Mouse (Mus musculus): ENCODE results near the gene Zfp764. TPM values are rescaled to one million over a fixed set of nuclear protein-coding genes. Genes with fewer than 3 reads are reported as not detected.
A peak's percentile ranks its signal among the peaks of the same experiment; 100 is the strongest.

The Zfp764 gene
- polyA plus RNA-seq, 1 experiment from 2014 or later = 8.8 TPM

DNA sequence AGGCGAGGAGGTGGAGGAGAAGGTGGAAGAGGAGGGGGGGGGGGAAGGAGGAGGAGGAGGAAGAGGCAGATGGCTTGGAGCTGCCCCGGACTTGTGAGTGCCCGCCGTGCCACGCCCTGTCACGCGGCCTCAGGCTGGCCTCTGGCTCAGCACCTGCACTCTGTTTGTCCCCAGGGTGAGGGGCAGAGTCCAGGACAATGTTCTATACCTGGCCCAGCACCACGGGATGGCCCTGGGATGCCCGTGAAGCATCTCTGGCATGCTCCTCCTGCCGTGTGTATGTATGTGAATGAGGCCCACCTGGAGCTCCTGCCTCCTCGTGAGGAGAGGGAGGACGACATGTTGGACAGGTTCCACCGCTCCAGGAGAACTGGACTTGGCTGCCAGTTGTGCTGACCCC lies 45.2 kb downstream of the Zfp764 start:
- Histone ChIP-seq H3K36me3 (ENCODE audit: control insufficient read depth, insufficient read depth, low read length) (no peaks in the 10 kb centered on the region), H3K4me1 (ENCODE audit: control insufficient read depth, insufficient read depth, low read length) (no peaks in the 10 kb centered on the region), H3K4me3 (ENCODE audit: low read length) (no peak overlapping the region), H3K27ac (ENCODE audit: low read depth, low read length) (no peak overlapping the region), H3K9me3 (ENCODE audit: control insufficient read depth, low read length) (no peaks in the 10 kb centered on the region), H3K4me2 (replicated peaks; ENCODE audit: low read depth, low read length) (no peak overlapping the region), H3K9ac (ENCODE audit: low read depth, low read length) (no peak overlapping the region), H3K27me3 (ENCODE audit: control insufficient read depth, insufficient read depth, low read length) (peaks cover 17% of the 10 kb centered on the region; the same call in 1 of the 2 replicates)
- WGBS = 38% methylated on average over 13 of the region's 13 CpGs
- ATAC-seq (ENCODE audit: low FRiP score, low TSS enrichment) = peak; percentile 20; the same call in 1 of the 2 replicates

- Histone ChIP-seq H3K36me3 (ENCODE audit: control insufficient read depth, insufficient read depth, low read length) (no peaks in the 10 kb centered on the region), H3K4me2 (replicated peaks; ENCODE audit: low read depth, low read length) (no peak overlapping the region), H3K4me1 (ENCODE audit: control insufficient read depth, insufficient read depth, low read length) (no peaks in the 10 kb centered on the region), H3K27me3 (ENCODE audit: control insufficient read depth, insufficient read depth, low read length) (peaks cover 17% of the 10 kb centered on the region; the same call in 1 of the 2 replicates), H3K9me3 (ENCODE audit: control insufficient read depth, low read length) (no peaks in the 10 kb centered on the region), H3K9ac (ENCODE audit: low read depth, low read length) (no peak overlapping the region), H3K27ac (ENCODE audit: low read depth, low read length) (no peak overlapping the region), H3K4me3 (ENCODE audit: low read length) (no peak overlapping the region)
- no peak for ATAC-seq (ENCODE audit: low FRiP score, low TSS enrichment)
- 78% methylated on average over 4 of the region's 4 CpGs for WGBS
Observed at GRCm38 (mm10) chr7:127360265-127360664, 46.4 kb downstream of the Zfp764 start.

- no peaks in the 10 kb centered on the region for H3K4me1 ChIP-seq (ENCODE audit: control insufficient read depth, insufficient read depth, low read length)
- H3K9me3 ChIP-seq (ENCODE audit: control insufficient read depth, low read length) = no peaks in the 10 kb centered on the region
- H3K27me3 ChIP-seq (ENCODE audit: control insufficient read depth, insufficient read depth, low read length) = peaks cover 17% of the 10 kb centered on the region; the same call in 1 of the 2 replicates
- no peak overlapping the region for H3K27ac ChIP-seq (ENCODE audit: low read depth, low read length)
- H3K4me2 ChIP-seq (replicated peaks; ENCODE audit: low read depth, low read length) = no peak overlapping the region
- no peaks in the 10 kb centered on the region for H3K36me3 ChIP-seq (ENCODE audit: control insufficient read depth, insufficient read depth, low read length)
- no peak for ATAC-seq (ENCODE audit: low FRiP score, low TSS enrichment)
- WGBS = 76% methylated on average over 4 of the region's 4 CpGs
- no peak overlapping the region for H3K9ac ChIP-seq (ENCODE audit: low read depth, low read length)
- no peak overlapping the region for H3K4me3 ChIP-seq (ENCODE audit: low read length)
Observed at GRCm38 (mm10) chr7:127358472-127358871, 48.1 kb downstream of the Zfp764 start.

DNA sequence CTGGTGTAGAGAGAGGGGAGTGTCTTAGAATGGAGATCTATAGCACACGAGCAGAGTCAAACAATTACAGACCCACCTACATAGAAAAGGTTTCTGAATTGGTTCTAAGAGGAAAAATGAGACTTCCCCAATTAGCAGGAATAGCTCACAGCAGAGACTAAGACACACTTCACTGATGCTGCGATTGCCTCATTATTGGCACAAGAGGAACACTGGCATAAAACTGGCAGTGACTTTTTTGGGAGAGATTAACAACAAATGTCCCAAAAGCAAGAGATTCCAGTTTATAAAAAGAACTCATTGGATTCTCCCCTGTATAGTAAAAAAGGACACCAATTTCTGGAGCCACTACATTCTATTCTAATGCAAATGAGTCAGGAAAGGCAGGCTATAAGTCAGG lies 48.8 kb downstream of the Zfp764 start:
- no peak overlapping the region for H3K9ac ChIP-seq (ENCODE audit: low read depth, low read length)
- no peak overlapping the region for H3K27ac ChIP-seq (ENCODE audit: low read depth, low read length)
- 75% methylated on average over 2 of the region's 2 CpGs for WGBS
- H3K4me1 ChIP-seq (ENCODE audit: control insufficient read depth, insufficient read depth, low read length) = no peaks in the 10 kb centered on the region
- H3K27me3 ChIP-seq (ENCODE audit: control insufficient read depth, insufficient read depth, low read length) = peaks cover 17% of the 10 kb centered on the region; the same call in 1 of the 2 replicates
- H3K4me2 ChIP-seq (replicated peaks; ENCODE audit: low read depth, low read length) = no peak overlapping the region
- ATAC-seq (ENCODE audit: low FRiP score, low TSS enrichment) = no peak
- H3K36me3 ChIP-seq (ENCODE audit: control insufficient read depth, insufficient read depth, low read length) = no peaks in the 10 kb centered on the region
- no peaks in the 10 kb centered on the region for H3K9me3 ChIP-seq (ENCODE audit: control insufficient read depth, low read length)
- H3K4me3 ChIP-seq (ENCODE audit: low read length) = no peak overlapping the region

GRCm38 (mm10) chr7:127355796-127356195 lies 50.8 kb downstream of the Zfp764 start:
- no peak for ATAC-seq (ENCODE audit: low FRiP score, low TSS enrichment)

More at GRCm38 (mm10) chr7:127355796-127356195, 50.8 kb downstream of the Zfp764 start:
- Histone ChIP-seq H3K9ac (ENCODE audit: low read depth, low read length) (no peak overlapping the region), H3K36me3 (ENCODE audit: control insufficient read depth, insufficient read depth, low read length) (no peaks in the 10 kb centered on the region), H3K4me3 (ENCODE audit: low read length) (no peak overlapping the region), H3K4me1 (ENCODE audit: control insufficient read depth, insufficient read depth, low read length) (no peaks in the 10 kb centered on the region), H3K27me3 (ENCODE audit: control insufficient read depth, insufficient read depth, low read length) (peaks cover 10% of the 10 kb centered on the region; the same call in 1 of the 2 replicates), H3K27ac (ENCODE audit: low read depth, low read length) (no peak overlapping the region), H3K9me3 (ENCODE audit: control insufficient read depth, low read length) (no peaks in the 10 kb centered on the region), H3K4me2 (replicated peaks; ENCODE audit: low read depth, low read length) (no peak overlapping the region)
- WGBS = 62% methylated on average over 3 of the region's 3 CpGs

Other genes with a start within 250 kb of the Zfp764 start
- gene Cd2bp2, start 210.8 kb downstream of the Zfp764 start, polyA plus RNA-seq (2014; fragmentation: Nextera tagmentation; extraction: Ambion mirVana) = 41.0 and 57.6 TPM in 2 replicates
- gene Tbc1d10b, start 198.4 kb downstream of the Zfp764 start, polyA plus RNA-seq (2014; fragmentation: Nextera tagmentation; extraction: Ambion mirVana) = 13.5 and 19.7 TPM in 2 replicates
- 10.3 and 11.2 TPM in 2 replicates for gene Mylpf, start 197.9 kb downstream of the Zfp764 start, polyA plus RNA-seq (2014; fragmentation: Nextera tagmentation; extraction: Ambion mirVana)
- gene Zfp553, start 173.8 kb downstream of the Zfp764 start, polyA plus RNA-seq (2014; fragmentation: Nextera tagmentation; extraction: Ambion mirVana) = 23.0 and 26.2 TPM in 2 replicates
- gene Sept1, start 173.7 kb downstream of the Zfp764 start, polyA plus RNA-seq (2014; fragmentation: Nextera tagmentation; extraction: Ambion mirVana) = 18.5 and 21.6 TPM in 2 replicates
- gene Zfp771, start 162.5 kb downstream of the Zfp764 start, polyA plus RNA-seq (2014; fragmentation: Nextera tagmentation; extraction: Ambion mirVana) = 59.3 and 94.9 TPM in 2 replicates
- 252 and 290 TPM in 2 replicates for gene Dctpp1, start 146.1 kb downstream of the Zfp764 start, polyA plus RNA-seq (2014; fragmentation: Nextera tagmentation; extraction: Ambion mirVana)
- gene Sephs2, start 132.8 kb downstream of the Zfp764 start, polyA plus RNA-seq (2014; fragmentation: Nextera tagmentation; extraction: Ambion mirVana) = 112 and 132 TPM in 2 replicates
- gene Itgal, start 110.6 kb downstream of the Zfp764 start, polyA plus RNA-seq (2014; fragmentation: Nextera tagmentation; extraction: Ambion mirVana) = 0.80 and 1.0 TPM in 2 replicates
- gene Zfp768, start 61.2 kb downstream of the Zfp764 start, polyA plus RNA-seq (2014; fragmentation: Nextera tagmentation; extraction: Ambion mirVana) = 7.0 and 7.6 TPM in 2 replicates
- 5.7 and 8.4 TPM in 2 replicates for gene Zfp747, start 30.8 kb downstream of the Zfp764 start, polyA plus RNA-seq (2014; fragmentation: Nextera tagmentation; extraction: Ambion mirVana)
- 2.6 and 7.2 TPM in 2 replicates for gene 9130019O22Rik, start 19.7 kb downstream of the Zfp764 start, polyA plus RNA-seq (2014; fragmentation: Nextera tagmentation; extraction: Ambion mirVana)
- gene E430018J23Rik, start 13.2 kb downstream of the Zfp764 start, polyA plus RNA-seq (2014; fragmentation: Nextera tagmentation; extraction: Ambion mirVana) = 5.5 and 8.0 TPM in 2 replicates
- gene Zfp688, start 15.2 kb upstream of the Zfp764 start, polyA plus RNA-seq (2014; fragmentation: Nextera tagmentation; extraction: Ambion mirVana) = 26.8 and 27.6 TPM in 2 replicates
- 6.4 and 10.8 TPM in 2 replicates for gene Zfp689, start 42.3 kb upstream of the Zfp764 start, polyA plus RNA-seq (2014; fragmentation: Nextera tagmentation; extraction: Ambion mirVana)
- gene Prr14, start 52.8 kb upstream of the Zfp764 start, polyA plus RNA-seq (2014; fragmentation: Nextera tagmentation; extraction: Ambion mirVana) = 40.9 and 48.4 TPM in 2 replicates
- gene Fbrs, start 72.4 kb upstream of the Zfp764 start, polyA plus RNA-seq (2014; fragmentation: Nextera tagmentation; extraction: Ambion mirVana) = 16.1 and 16.7 TPM in 2 replicates
- gene Srcap, start 105.2 kb upstream of the Zfp764 start, polyA plus RNA-seq (2014; fragmentation: Nextera tagmentation; extraction: Ambion mirVana) = 43.0 and 82.3 TPM in 2 replicates
- 25.1 and 25.4 TPM in 2 replicates for gene Gm42715, start 112.8 kb upstream of the Zfp764 start, polyA plus RNA-seq (2014; fragmentation: Nextera tagmentation; extraction: Ambion mirVana)
- 6.3 and 10.0 TPM in 2 replicates for gene Tmem265, start 154.6 kb upstream of the Zfp764 start, polyA plus RNA-seq (2014; fragmentation: Nextera tagmentation; extraction: Ambion mirVana)
- 37.8 and 39.8 TPM in 2 replicates for gene Phkg2, start 166.5 kb upstream of the Zfp764 start, polyA plus RNA-seq (2014; fragmentation: Nextera tagmentation; extraction: Ambion mirVana)
- gene Ccdc189, start 181.8 kb upstream of the Zfp764 start, polyA plus RNA-seq (2014; fragmentation: Nextera tagmentation; extraction: Ambion mirVana) = 12.7 and 14.5 TPM in 2 replicates
- gene Rnf40, start 181.9 kb upstream of the Zfp764 start, polyA plus RNA-seq (2014; fragmentation: Nextera tagmentation; extraction: Ambion mirVana) = 25.5 and 41.5 TPM in 2 replicates
- gene Zfp629, start 209.0 kb upstream of the Zfp764 start, polyA plus RNA-seq (2014; fragmentation: Nextera tagmentation; extraction: Ambion mirVana) = 14.0 and 23.5 TPM in 2 replicates